Mouse (Mus musculus) spleen, postnatal 10 days (tissue): ENCODE results near the gene Ssbp2.
A peak's percentile ranks its signal among the peaks of the same experiment; 100 is the strongest.

Source experiments
- DNase-seq, 2 experiments: peaks; one replicate each; pipeline ENCODE4 v3.0.0; 2021 to 2022; ENCODE audit warnings: low spot score in 2 of 2

The Ssbp2 gene

GRCm38 (mm10) chr13:91461299-91461698 is 1.2 kb downstream of the Ssbp2 start:
- DNase-seq, result peak in 1 of 2 experiments; percentile 61

- DNase-seq, result peak; percentile 64 to 80
Observed at GRCm38 (mm10) chr13:91461711-91462351, 1.7 kb downstream of the Ssbp2 start.

GRCm38 (mm10) chr13:91462395-91462794 is 2.3 kb downstream of the Ssbp2 start:
- DNase-seq, result no peak

- no peak for DNase-seq
Observed at GRCm38 (mm10) chr13:91462893-91463481, 2.9 kb downstream of the Ssbp2 start.

- DNase-seq, result peak in 1 of 2 experiments; percentile 26
Observed at GRCm38 (mm10) chr13:91465002-91465715, 5.1 kb downstream of the Ssbp2 start.

- DNase-seq, result peak in 1 of 2 experiments; percentile 36
Observed at GRCm38 (mm10) chr13:91471566-91471965, 11.5 kb downstream of the Ssbp2 start.

GRCm38 (mm10) chr13:91471980-91472379 is 11.9 kb downstream of the Ssbp2 start:
- no peak for DNase-seq

- peak in 1 of 2 experiments; percentile 41 for DNase-seq
Observed at GRCm38 (mm10) chr13:91473527-91473926, 13.4 kb downstream of the Ssbp2 start.

GRCm38 (mm10) chr13:91474027-91474426 is 13.9 kb downstream of the Ssbp2 start:
- DNase-seq, result peak in 1 of 2 experiments; percentile 49

- DNase-seq, result no peak
Observed at GRCm38 (mm10) chr13:91475888-91476287, 15.8 kb downstream of the Ssbp2 start.

- no peak for DNase-seq
Observed at GRCm38 (mm10) chr13:91476596-91477100, 16.6 kb downstream of the Ssbp2 start.

- no peak for DNase-seq
Observed at GRCm38 (mm10) chr13:91478011-91478410, 17.9 kb downstream of the Ssbp2 start.

- no peak for DNase-seq
Observed at GRCm38 (mm10) chr13:91484303-91484702, 24.2 kb downstream of the Ssbp2 start.

- no peak for DNase-seq
Observed at GRCm38 (mm10) chr13:91492133-91492532, 32.0 kb downstream of the Ssbp2 start.

- no peak for DNase-seq
Observed at GRCm38 (mm10) chr13:91497055-91497454, 37.0 kb downstream of the Ssbp2 start.

GRCm38 (mm10) chr13:91501735-91502134 is 41.7 kb downstream of the Ssbp2 start:
- DNase-seq, result no peak

GRCm38 (mm10) chr13:91502642-91503373 is 42.7 kb downstream of the Ssbp2 start:
- no peak for DNase-seq

GRCm38 (mm10) chr13:91508991-91509390 is 48.9 kb downstream of the Ssbp2 start:
- DNase-seq, result no peak

- peak in 1 of 2 experiments; percentile 32 for DNase-seq
Observed at GRCm38 (mm10) chr13:91509467-91509866, 49.4 kb downstream of the Ssbp2 start.

GRCm38 (mm10) chr13:91514979-91515378 is 54.9 kb downstream of the Ssbp2 start:
- no peak for DNase-seq

- no peak for DNase-seq
Observed at GRCm38 (mm10) chr13:91520073-91520750, 60.1 kb downstream of the Ssbp2 start.
